Mouse (Mus musculus) MEL-GATA-1-ER (cell line): ENCODE results near the gene Lrrn4.

Source experiments
- DNase-seq: peaks from one replicate; pipeline ENCODE4 v3.0.0-alpha.2; 2012; ENCODE audit warnings: low read depth; ENCODE audit errors: extremely low read depth

The Lrrn4 gene

DNA sequence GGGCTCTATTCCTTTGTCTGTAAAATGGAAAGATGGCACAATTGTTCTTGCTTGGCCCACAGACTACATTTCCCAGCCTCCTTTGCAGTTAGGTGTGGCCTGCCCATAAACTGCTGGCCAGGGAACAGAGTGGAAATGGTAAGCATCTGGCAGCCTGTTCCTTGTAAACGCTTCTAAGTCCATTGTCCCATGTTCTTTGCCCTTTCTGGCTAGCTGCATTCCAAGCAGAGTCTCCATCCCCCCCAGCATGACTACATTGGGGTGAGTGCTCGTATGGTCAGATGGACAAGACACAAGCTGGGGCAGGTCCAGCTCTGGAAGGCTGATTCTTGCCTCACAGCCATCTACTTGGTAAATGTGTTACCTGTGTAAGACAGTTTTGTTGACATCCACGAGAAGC is 9.0 kb downstream of the Lrrn4 start:
- DNase-seq = no peak

- no peak for DNase-seq
These were observed 10.4 kb downstream of the Lrrn4 start for GRCm38 (mm10) chr2:132870286-132870685.

- DNase-seq = no peak
These were observed 11.0 kb downstream of the Lrrn4 start for GRCm38 (mm10) chr2:132869682-132870081.

DNA sequence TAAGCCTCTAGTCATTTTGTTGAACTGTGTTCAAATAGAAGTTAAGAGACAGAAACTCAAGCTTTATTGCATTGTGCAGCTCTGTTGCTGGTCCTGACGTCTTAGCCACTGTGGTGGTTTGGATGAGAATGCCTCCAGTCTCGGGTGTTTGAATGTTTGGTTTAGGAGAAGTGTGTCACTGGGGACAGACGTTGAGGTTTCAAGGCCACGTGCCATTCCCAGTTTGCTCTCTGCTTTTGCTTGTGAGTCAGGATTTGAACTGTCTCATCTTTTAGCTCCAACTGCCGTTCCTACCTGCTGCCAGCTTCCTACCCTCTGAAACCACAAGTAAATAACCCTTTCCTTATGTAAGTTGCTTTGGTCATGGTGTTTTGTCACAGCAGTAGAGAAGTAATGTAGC is 13.2 kb downstream of the Lrrn4 start:
- DNase-seq = no peak

GRCm38 (mm10) chr2:132863325-132863724 is 17.4 kb downstream of the Lrrn4 start:
- DNase-seq = no peak

GRCm38 (mm10) chr2:132861456-132861855 is 19.2 kb downstream of the Lrrn4 start:
- no peak for DNase-seq

DNA sequence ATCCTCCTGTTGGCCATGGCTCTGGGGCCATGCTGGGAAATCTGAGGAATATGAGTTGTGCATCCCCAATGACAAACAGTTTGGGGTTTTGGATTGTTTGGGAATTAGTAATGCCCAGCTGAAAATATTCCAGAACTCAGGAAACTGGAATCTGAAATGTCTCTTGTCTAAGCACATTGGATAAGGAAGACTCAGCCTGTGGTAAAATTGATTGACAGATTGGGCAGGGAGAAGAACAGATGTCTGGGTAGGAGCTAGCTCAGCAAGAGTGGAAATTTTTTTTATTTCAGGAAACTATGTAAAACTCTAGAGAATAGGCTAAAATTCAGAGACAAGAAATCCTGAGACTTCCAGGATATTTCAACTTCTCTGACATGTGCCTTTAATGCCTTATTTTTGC is 20.3 kb downstream of the Lrrn4 start:
- no peak for DNase-seq

DNA sequence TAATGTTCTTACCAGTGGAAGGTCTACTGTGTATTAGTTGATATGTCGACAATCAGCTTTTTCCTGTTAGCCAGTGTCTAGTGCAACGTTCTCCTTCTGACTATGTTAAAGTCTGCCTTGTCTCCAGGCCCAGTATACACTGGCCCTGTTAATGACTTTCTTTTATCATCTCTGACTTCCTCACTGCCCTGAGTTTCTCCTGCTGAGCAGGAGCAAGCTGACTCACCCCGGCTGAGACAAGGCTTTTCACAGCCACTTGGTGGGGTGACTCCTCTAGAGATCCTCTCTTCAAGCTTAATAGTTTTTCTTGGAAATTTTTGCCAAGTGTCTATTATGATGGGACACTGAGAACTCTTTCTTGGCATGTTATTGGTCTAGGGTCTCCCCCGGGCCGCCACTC is 24.4 kb downstream of the Lrrn4 start:
- DNase-seq = peak; percentile 31

- no peak for DNase-seq
These were observed 27.6 kb downstream of the Lrrn4 start for GRCm38 (mm10) chr2:132853051-132853450.

DNA sequence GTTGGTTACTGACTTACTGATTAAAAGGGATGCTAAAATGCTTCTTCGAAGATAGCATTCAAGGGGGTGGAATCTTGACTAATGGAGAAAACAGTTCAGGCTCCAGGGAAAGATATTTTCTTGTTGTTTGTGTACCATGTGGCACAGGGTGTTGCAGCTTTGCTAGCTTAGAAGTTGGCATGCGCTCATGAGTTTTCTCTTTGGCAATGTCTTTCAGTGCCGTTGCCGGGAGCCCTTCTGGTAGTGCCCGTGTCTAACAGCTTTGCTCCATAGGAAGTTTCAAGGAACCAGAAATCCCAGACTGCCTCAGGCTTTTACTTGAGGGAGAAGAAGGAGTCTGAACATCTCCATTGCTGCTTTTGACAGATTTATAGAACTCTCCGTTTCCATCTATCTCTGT is 31.6 kb downstream of the Lrrn4 start:
- DNase-seq = no peak

DNA sequence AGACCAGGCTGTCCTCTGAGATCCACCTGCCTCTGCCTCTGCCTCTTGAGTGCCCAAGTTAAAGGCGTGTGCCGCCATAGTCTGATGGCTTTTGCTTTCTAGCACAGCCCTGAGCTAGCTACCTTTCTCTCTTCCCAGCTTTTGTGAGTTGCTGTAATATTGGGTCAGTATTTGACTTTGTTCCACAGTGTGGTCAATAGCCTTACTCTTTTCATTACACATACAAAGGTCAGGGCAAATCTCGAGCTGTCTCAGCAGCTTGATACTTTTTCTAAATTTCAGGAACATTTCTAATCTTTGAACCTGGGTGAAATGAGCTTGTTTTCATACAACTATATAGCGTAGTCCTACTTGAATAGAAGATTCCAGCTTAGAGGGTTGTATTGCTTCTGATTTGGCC is 32.3 kb downstream of the Lrrn4 start:
- no peak for DNase-seq

DNA sequence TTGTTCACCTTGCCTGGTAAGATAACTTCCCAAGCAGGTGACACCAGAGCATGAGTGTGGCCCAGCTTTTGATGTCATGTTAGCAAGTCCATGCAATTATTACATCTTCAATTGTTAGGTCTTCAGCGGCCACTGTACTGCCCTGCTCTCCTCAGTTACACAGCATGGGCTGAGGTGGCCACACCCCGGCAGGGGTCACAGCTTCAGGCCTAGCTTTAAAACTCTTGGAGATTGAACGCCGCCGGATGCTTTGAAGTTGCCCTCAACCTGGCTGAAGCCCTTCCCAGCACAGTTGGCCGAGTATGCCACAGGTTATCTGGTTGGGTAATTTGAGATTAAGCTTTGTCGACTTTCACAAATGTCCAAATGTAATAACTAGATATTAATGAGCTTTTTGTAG is 33.1 kb downstream of the Lrrn4 start:
- DNase-seq = peak; percentile 11

DNA sequence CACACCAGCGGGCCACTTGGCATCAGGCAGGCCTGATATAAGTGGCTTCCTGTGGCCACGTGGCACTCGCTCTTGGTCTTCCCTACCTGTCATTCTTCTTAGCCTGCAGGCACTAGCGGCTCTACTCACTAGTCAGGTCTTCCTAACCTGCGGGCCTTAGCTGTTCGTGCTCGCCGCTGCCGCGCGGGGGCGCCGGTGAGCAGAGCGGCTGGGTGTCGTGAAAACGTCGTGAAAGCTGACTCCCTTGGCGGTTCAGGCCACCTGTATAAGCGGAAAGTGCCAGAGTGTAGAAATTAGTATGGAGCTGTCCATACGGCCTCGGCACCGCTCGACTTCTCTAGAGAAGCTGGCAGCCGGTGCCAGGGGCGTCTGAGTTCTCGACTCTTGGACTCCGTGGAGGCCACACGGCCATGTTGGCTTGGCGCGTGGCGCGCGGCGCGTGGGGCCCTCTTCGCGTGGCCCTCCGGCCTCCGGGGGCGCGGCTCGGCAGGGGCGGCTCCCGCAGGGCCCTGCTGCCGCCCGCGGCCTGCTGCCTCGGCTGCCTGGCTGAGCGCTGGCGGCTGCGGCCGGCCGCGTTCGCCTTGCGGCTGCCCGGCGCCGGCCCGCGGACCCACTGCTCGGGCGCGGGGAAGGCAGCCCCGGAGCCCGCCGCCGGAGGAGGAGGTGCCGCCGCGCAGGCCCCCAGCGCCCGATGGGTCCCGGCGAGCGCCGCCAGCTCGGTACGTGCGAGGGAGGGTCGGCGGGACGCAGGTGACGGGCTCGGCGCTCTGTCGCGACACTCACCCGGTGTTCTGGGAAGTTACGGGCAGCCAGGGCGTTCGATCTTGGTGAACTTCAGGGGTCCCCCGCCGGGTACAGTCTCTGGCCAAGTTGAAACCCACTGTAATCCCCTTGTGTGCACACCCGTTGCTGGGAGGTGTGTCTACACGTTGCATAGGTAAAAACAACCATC is 34.0 kb downstream of the Lrrn4 start, which contains the start of gene Crls1:
Crls1 (plus strand) TSS at position 260 of the 952 bp plus-strand sequence.
- DNase-seq = peak; percentile 91

DNA sequence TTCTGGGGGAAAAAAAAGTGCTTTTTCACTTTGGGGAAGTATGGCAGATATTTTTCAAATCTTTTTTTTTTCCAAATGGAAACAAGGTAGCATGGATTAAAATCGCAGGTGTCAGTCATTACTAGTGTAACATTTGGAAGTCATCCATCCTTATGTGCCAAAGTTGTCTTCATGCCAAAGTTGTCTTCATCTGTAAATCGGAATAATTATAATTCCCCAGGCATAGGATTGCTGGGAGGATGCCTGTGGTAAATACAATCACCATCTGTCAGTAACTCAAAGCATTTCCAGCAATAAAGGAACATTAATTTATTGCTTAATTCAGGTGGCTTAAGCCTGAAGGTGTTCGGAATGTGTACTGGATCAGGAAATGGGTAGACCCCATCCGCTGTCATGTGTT is 39.6 kb downstream of the Lrrn4 start:
- DNase-seq = no peak
